ENCODE assay signal across 9 mouse cellular contexts in the genomic region with DNA sequence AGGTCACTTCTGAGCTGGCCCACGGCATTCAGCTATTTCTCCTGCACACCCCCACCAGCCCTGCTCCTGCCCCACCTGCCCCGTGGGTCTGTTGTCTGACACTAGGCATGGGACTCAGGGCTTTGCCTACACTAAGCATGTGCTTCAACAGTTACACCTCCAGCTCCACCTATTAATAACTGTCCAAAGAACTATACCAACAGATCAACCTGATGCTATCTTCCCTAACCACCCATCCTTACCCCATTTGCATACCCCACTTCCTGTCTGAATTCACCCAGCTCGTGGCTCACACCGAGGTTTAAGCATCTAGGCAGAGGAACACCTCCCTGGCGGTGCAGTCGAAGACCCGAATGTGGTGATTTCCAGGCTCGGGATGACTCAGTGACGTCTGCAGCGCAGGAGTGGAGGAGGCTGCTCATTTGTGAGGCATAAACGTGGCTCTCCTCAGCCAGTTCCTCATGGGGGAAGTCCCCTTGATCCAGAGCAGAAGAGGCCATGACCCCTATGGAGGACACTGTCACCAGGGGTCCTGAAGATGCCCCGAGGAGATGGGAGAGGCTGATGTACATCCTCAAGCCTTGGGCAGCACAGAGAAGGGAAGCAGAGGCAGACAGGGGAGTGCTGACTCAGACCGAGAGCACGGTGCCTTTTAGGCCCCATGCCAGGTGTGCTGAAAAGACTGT. TPM values are rescaled to one million over a fixed set of nuclear protein-coding genes. Genes with fewer than 3 reads are reported as not detected.
DNase-seq lines count a peak whose midpoint lies in the region; ATAC-seq lines count a peak whose summit lies in the region.
"Had no signal": no experiment of that assay in that cellular context is flagged by ENCODE, and none has a peak within 500 bp of the region (broad histone marks: within the 10 kb centered on the region; RNA-seq: fewer than 3 reads in every experiment).

No protein-coding gene starts in this region.

- no peak overlapping the region for H3K4me2 ChIP-seq in hindbrain, embryonic 16.5 days (ENCODE audit: low read length)
- H3K4me2 ChIP-seq: lung, embryonic 15.5 days had no signal

- no peak for DNase-seq in hindbrain, embryonic 10.5 days (ENCODE audit: low spot score)
- DNase-seq in ES-CJ7 (ENCODE audit: low read depth, low spot score) = peak; percentile 72
- DNase-seq in splenic B cell, adult 2 months (ENCODE audit: low read depth, low spot score) = peak; percentile 96
- DNase-seq in cerebellum, adult 11 months = no peak
- no peak for DNase-seq in layer of hippocampus, adult 9-11 months

- H3K4me3 ChIP-seq in hindbrain, embryonic 10.5 days = no peak overlapping the region
- H3K4me3 ChIP-seq in hindbrain, embryonic 16.5 days (ENCODE audit: low read length) = no peak overlapping the region
- H3K4me3 ChIP-seq: lung, embryonic 15.5 days had no signal

- peaks cover 33% of the 10 kb centered on the region for H3K36me3 ChIP-seq in hindbrain, embryonic 10.5 days
- H3K36me3 ChIP-seq in hindbrain, embryonic 16.5 days (ENCODE audit: control insufficient read depth, insufficient read depth, low read length) = 0 out of 2 replicates have a peak, but pooled peaks cover 3% of the 10 kb centered on the region
- peaks cover 4% of the 10 kb centered on the region for H3K36me3 ChIP-seq in splenic B cell, adult 2 months (ENCODE audit: control insufficient read depth, insufficient read depth, low read length, poor library complexity, severe bottlenecking)

- H3K9ac ChIP-seq in hindbrain, embryonic 16.5 days (ENCODE audit: low read depth, low read length) = no peak overlapping the region
- H3K9ac ChIP-seq: lung, embryonic 15.5 days had no signal

- H3K27ac ChIP-seq in hindbrain, embryonic 10.5 days = peak overlapping the region; percentile 12; the same call in 1 of the 2 replicates
- H3K27ac ChIP-seq in hindbrain, embryonic 16.5 days (ENCODE audit: low read depth, low read length) = no peak overlapping the region
- H3K27ac ChIP-seq: lung, embryonic 15.5 days had no signal

- H3K27me3 ChIP-seq in hindbrain, embryonic 10.5 days (ENCODE audit: insufficient read depth, poor library complexity, severe bottlenecking) = no peaks in the 10 kb centered on the region
- H3K27me3 ChIP-seq in hindbrain, embryonic 16.5 days (replicated peaks; ENCODE audit: control insufficient read depth, insufficient read depth, low read length) = no peaks in the 10 kb centered on the region
- peaks cover 1% of the 10 kb centered on the region; the same call in 1 of the 2 replicates for H3K27me3 ChIP-seq in splenic B cell, adult 2 months (ENCODE audit: control insufficient read depth, insufficient read depth, low read length, poor library complexity, severe bottlenecking)
- H3K27me3 ChIP-seq: lung, embryonic 15.5 days had no signal

- no peak for ATAC-seq in hindbrain, embryonic 16.5 days
- peak; percentile 92 for ATAC-seq in inflammation-experienced regulatory T-cells, adult 6 months
- no peak for ATAC-seq in erythroid progenitor cell, adult 5-6 weeks (replicated peaks; ENCODE audit: low FRiP score, poor library complexity, severe bottlenecking)

- peaks cover 15% of the 10 kb centered on the region; the same call in 1 of the 2 replicates for H3K4me1 ChIP-seq in hindbrain, embryonic 10.5 days (replicated peaks)
- no peaks in the 10 kb centered on the region for H3K4me1 ChIP-seq in hindbrain, embryonic 16.5 days (ENCODE audit: control insufficient read depth, insufficient read depth, low read depth, low read length)

- WGBS in hindbrain, embryonic 10.5 days = 56% methylated on average over 14 of the region's 14 CpGs
- WGBS in hindbrain, embryonic 16.5 days = 58% methylated on average over 14 of the region's 14 CpGs

- no peaks in the 10 kb centered on the region for H3K9me3 ChIP-seq in hindbrain, embryonic 10.5 days
- H3K9me3 ChIP-seq in hindbrain, embryonic 16.5 days (ENCODE audit: control insufficient read depth, low read length) = no peaks in the 10 kb centered on the region
- H3K9me3 ChIP-seq: lung, embryonic 15.5 days had no signal

RNA-seq across cellular contexts. Expression of a gene that starts 13.0 kb away (rescaled TPM):
- polyA plus RNA-seq in hindbrain, embryonic 10.5 days (2016; fragmentation: Nextera tagmentation; extraction: Ambion mirVana) = 23.7 and 24.7 TPM in 2 replicates
- polyA plus RNA-seq in hindbrain, embryonic 16.5 days (2015; fragmentation: Nextera tagmentation; extraction: Ambion mirVana) = 42.7 and 49.9 TPM in 2 replicates
- polyA plus RNA-seq in inflammation-experienced regulatory T-cells, adult 6 months (2017; shearing (Covaris generic)) = 10 to 100 TPM; 69.3 to 87.8 (median 80.1) TPM
- 3.2 and 7.1 TPM in 2 replicates for total RNA-seq in erythroid progenitor cell, adult 5-6 weeks (2015; ENCODE audit: low replicate concordance)
- 2.0 and 6.4 TPM in 2 replicates for total RNA-seq in erythroid progenitor cell, adult 5-6 weeks (2017; ENCODE audit: low replicate concordance)

RNA-seq across cellular contexts. Expression of a gene that starts 28.4 kb away (rescaled TPM):
- 16.3 and 20.6 TPM in 2 replicates for polyA plus RNA-seq in hindbrain, embryonic 10.5 days (2016; fragmentation: Nextera tagmentation; extraction: Ambion mirVana)
- polyA plus RNA-seq in hindbrain, embryonic 16.5 days (2015; fragmentation: Nextera tagmentation; extraction: Ambion mirVana) = 16.1 and 16.2 TPM in 2 replicates
- 100 to 1,000 TPM; 192 to 274 (median 231) TPM for polyA plus RNA-seq in inflammation-experienced regulatory T-cells, adult 6 months (2017; shearing (Covaris generic))
- 62.3 and 66.7 TPM in 2 replicates for total RNA-seq in erythroid progenitor cell, adult 5-6 weeks (2015; ENCODE audit: low replicate concordance)
- 36.5 and 69.8 TPM in 2 replicates for total RNA-seq in erythroid progenitor cell, adult 5-6 weeks (2017; ENCODE audit: low replicate concordance)

RNA-seq across cellular contexts. Expression of a gene that starts 37.3 kb away (rescaled TPM):
- 35.1 and 37.6 TPM in 2 replicates for polyA plus RNA-seq in hindbrain, embryonic 10.5 days (2016; fragmentation: Nextera tagmentation; extraction: Ambion mirVana)
- 35.1 and 43.7 TPM in 2 replicates for polyA plus RNA-seq in hindbrain, embryonic 16.5 days (2015; fragmentation: Nextera tagmentation; extraction: Ambion mirVana)
- polyA plus RNA-seq in inflammation-experienced regulatory T-cells, adult 6 months (2017; shearing (Covaris generic)) = 10 to 100 TPM; 24.8 to 36.2 (median 35.0) TPM
- total RNA-seq in erythroid progenitor cell, adult 5-6 weeks (2015; ENCODE audit: low replicate concordance) = 18.0 and 20.9 TPM in 2 replicates
- total RNA-seq in erythroid progenitor cell, adult 5-6 weeks (2017; ENCODE audit: low replicate concordance) = 20.7 and 33.2 TPM in 2 replicates

RNA-seq across cellular contexts. Expression of a gene that starts 37.4 kb away (rescaled TPM):
- 104 and 112 TPM in 2 replicates for polyA plus RNA-seq in hindbrain, embryonic 10.5 days (2016; fragmentation: Nextera tagmentation; extraction: Ambion mirVana)
- 79.9 and 82.2 TPM in 2 replicates for polyA plus RNA-seq in hindbrain, embryonic 16.5 days (2015; fragmentation: Nextera tagmentation; extraction: Ambion mirVana)
- polyA plus RNA-seq in inflammation-experienced regulatory T-cells, adult 6 months (2017; shearing (Covaris generic)) = 10 to 100 TPM; 22.9 to 31.7 (median 27.9) TPM
- 10.1 and 22.2 TPM in 2 replicates for total RNA-seq in erythroid progenitor cell, adult 5-6 weeks (2015; ENCODE audit: low replicate concordance)
- total RNA-seq in erythroid progenitor cell, adult 5-6 weeks (2017; ENCODE audit: low replicate concordance) = 5.1 and 12.3 TPM in 2 replicates

Comparison
In these comparisons a context has a peak if more than half of its experiments do, and no peak if none do; other contexts are left out.
1. DNase-seq: peak in ES-CJ7 (single experiment) and splenic B cell, adult 2 months (single experiment); none in hindbrain, embryonic 10.5 days (single experiment), cerebellum, adult 11 months (single experiment) and layer of hippocampus, adult 9-11 months (single experiment).